Mouse (Mus musculus): Measurements from ENCODE around the gene Bcl2l11. TPM values are rescaled to one million over a fixed set of nuclear protein-coding genes. Genes with fewer than 3 reads are reported as not detected.

The Bcl2l11 gene
- polyA plus RNA-seq, 1 experiment from 2014 or later, result 19.7 TPM

GRCm38 (mm10) chr2:128152211-128152610 lies 26.4 kb downstream of the Bcl2l11 start:
- Histone ChIP-seq H3K36me3 (peaks cover 34% of the 10 kb centered on the region), H3K4me2 (no peak overlapping the region), H3K4me3 (no peak overlapping the region), H3K27me3 (no peaks in the 10 kb centered on the region), H3K9me3 (no peaks in the 10 kb centered on the region), H3K9ac (no peak overlapping the region), H3K4me1 (peaks cover 23% of the 10 kb centered on the region), H3K27ac (no peak overlapping the region)
- WGBS, result 76% methylated on average over 9 of the region's 9 CpGs
- ATAC-seq (ENCODE audit: insufficient number of reproducible peaks, low FRiP score, low TSS enrichment, low read depth), result no peak

DNA sequence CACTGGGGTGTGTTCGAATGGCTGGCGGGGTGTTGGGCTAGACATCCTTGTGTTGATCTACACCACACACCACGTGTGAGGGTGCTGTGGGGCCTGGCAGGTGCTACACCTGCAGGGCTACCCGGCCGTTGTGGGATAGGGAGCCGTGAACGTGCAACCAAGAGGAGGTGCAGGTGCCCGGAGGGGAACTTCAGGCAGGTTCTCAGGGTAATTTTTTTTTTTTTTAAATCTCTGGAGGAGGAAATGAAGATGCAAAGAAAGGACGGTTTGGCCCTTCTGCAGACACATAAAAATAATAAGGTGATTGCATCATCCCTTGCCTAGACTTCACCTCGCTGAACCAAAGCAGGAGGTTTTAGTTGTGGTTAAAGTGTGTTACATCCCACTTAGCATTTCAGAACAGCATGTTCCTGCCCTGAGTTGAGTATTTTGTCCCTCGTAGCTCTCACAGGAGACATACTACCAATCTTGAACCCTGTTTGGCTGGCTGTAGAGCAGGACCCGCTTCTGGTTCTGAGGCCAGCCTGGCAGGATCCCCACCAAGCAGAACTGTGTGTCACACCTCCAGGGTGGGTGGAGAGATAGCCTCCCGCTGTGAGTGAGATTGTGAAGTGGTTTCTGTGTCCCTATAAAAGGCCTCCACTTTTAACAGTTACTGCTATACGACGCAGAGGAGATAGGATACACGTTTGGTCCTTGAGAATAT lies 27.2 kb downstream of the Bcl2l11 start:
- ATAC-seq (ENCODE audit: insufficient number of reproducible peaks, low FRiP score, low TSS enrichment, low read depth), result no peak
- Histone ChIP-seq H3K9me3 (no peaks in the 10 kb centered on the region), H3K27ac (no peak overlapping the region), H3K4me2 (no peak overlapping the region), H3K27me3 (no peaks in the 10 kb centered on the region), H3K9ac (no peak overlapping the region), H3K4me1 (peaks cover 27% of the 10 kb centered on the region), H3K4me3 (no peak overlapping the region), H3K36me3 (peaks cover 26% of the 10 kb centered on the region)
- 69% methylated on average over 16 of the region's 16 CpGs for WGBS

GRCm38 (mm10) chr2:128153551-128153910 lies 27.7 kb downstream of the Bcl2l11 start:
- no peaks in the 10 kb centered on the region for H3K9me3 ChIP-seq
- H3K4me2 ChIP-seq, result no peak overlapping the region
- WGBS, result 67% methylated on average over 11 of the region's 11 CpGs
- H3K9ac ChIP-seq, result no peak overlapping the region
- no peak overlapping the region for H3K4me3 ChIP-seq
- no peaks in the 10 kb centered on the region for H3K27me3 ChIP-seq
- H3K36me3 ChIP-seq, result peaks cover 21% of the 10 kb centered on the region
- ATAC-seq (ENCODE audit: insufficient number of reproducible peaks, low FRiP score, low TSS enrichment, low read depth), result no peak
- H3K27ac ChIP-seq, result no peak overlapping the region
- peaks cover 30% of the 10 kb centered on the region for H3K4me1 ChIP-seq

GRCm38 (mm10) chr2:128155412-128156066 lies 29.7 kb downstream of the Bcl2l11 start:
- peaks cover 19% of the 10 kb centered on the region; the same call in 1 of the 2 replicates for H3K36me3 ChIP-seq
- H3K4me3 ChIP-seq, result no peak overlapping the region
- peaks cover 44% of the 10 kb centered on the region for H3K4me1 ChIP-seq
- H3K27me3 ChIP-seq, result no peaks in the 10 kb centered on the region
- 87% methylated on average over 13 of the region's 13 CpGs for WGBS
- H3K9ac ChIP-seq, result no peak overlapping the region
- H3K4me2 ChIP-seq, result no peak overlapping the region
- no peak for ATAC-seq (ENCODE audit: insufficient number of reproducible peaks, low FRiP score, low TSS enrichment, low read depth)
- no peaks in the 10 kb centered on the region for H3K9me3 ChIP-seq
- H3K27ac ChIP-seq, result no peak overlapping the region

DNA sequence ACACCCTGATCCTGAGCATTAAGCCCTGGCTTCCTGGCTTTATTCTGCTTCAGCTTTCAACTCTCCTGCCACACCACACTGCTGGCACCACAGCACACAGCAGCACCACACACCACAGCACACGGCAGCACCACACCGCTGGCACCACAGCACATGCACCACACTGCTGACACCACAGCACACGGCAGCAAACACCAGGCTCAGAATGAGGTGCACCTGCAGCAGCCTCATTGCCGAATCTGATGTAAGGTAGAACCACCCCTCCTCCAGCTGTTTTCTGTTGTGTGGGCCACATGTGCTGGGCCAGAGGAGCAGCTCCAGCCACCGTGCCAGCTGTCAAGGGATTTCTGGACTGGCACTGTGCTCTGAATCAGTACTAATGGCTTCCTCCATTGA lies 30.2 kb downstream of the Bcl2l11 start:
- Histone ChIP-seq H3K27ac (no peak overlapping the region), H3K9ac (no peak overlapping the region), H3K4me3 (no peak overlapping the region), H3K4me2 (no peak overlapping the region), H3K9me3 (no peaks in the 10 kb centered on the region), H3K36me3 (peaks cover 17% of the 10 kb centered on the region; the same call in 1 of the 2 replicates), H3K4me1 (peaks cover 44% of the 10 kb centered on the region), H3K27me3 (no peaks in the 10 kb centered on the region)
- ATAC-seq (ENCODE audit: insufficient number of reproducible peaks, low FRiP score, low TSS enrichment, low read depth), result no peak
- 61% methylated on average over 5 of the region's 5 CpGs for WGBS

GRCm38 (mm10) chr2:128156557-128157412 lies 30.9 kb downstream of the Bcl2l11 start:
- Histone ChIP-seq H3K27ac (no peak overlapping the region), H3K36me3 (peaks cover 14% of the 10 kb centered on the region; the same call in 1 of the 2 replicates), H3K27me3 (no peaks in the 10 kb centered on the region), H3K4me3 (no peak overlapping the region), H3K4me1 (peaks cover 44% of the 10 kb centered on the region), H3K9me3 (no peaks in the 10 kb centered on the region), H3K9ac (no peak overlapping the region), H3K4me2 (no peak overlapping the region)
- 76% methylated on average over 12 of the region's 12 CpGs for WGBS
- ATAC-seq (ENCODE audit: insufficient number of reproducible peaks, low FRiP score, low TSS enrichment, low read depth), result no peak

DNA sequence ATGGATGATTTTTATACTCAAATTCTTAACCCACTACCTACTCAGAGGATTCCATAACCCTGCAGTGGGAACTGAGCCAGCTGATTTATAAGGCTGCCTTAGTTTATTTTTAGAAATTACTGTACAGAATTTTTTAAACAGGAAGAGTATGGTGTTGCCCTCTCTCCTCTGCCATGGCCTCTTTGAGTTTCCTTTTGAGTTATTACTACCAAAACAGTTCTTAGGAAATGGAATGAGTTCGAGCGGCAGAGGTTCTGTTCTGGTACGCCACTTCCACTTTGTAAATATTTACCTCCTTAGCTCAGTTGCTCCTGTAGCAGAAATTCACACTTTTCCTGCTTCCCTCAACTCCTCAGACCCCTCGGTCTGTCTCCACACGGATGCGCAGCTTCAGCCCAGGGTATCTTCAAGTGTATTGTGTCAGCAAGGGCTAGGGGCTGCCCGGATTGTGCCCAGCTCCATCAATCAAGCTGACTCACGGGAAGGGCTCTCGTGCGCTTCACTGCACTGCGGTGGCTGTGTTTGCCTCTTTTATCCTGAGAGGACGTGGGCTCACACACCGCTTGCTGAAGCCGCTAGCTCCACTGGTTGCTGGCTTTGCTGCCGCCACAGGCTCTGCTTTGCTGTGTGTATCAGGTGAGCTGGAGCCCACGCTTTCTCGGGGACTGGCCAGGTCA lies 33.0 kb downstream of the Bcl2l11 start:
- Histone ChIP-seq H3K27ac (peak overlapping the region; percentile 27; the same call in 1 of the 2 replicates), H3K4me1 (peaks cover 33% of the 10 kb centered on the region), H3K9me3 (no peaks in the 10 kb centered on the region), H3K36me3 (peaks cover 16% of the 10 kb centered on the region; the same call in 1 of the 2 replicates), H3K9ac (no peak overlapping the region), H3K4me3 (no peak overlapping the region), H3K4me2 (no peak overlapping the region), H3K27me3 (no peaks in the 10 kb centered on the region)
- no peak for ATAC-seq (ENCODE audit: insufficient number of reproducible peaks, low FRiP score, low TSS enrichment, low read depth)
- WGBS, result 73% methylated on average over 17 of the region's 17 CpGs

DNA sequence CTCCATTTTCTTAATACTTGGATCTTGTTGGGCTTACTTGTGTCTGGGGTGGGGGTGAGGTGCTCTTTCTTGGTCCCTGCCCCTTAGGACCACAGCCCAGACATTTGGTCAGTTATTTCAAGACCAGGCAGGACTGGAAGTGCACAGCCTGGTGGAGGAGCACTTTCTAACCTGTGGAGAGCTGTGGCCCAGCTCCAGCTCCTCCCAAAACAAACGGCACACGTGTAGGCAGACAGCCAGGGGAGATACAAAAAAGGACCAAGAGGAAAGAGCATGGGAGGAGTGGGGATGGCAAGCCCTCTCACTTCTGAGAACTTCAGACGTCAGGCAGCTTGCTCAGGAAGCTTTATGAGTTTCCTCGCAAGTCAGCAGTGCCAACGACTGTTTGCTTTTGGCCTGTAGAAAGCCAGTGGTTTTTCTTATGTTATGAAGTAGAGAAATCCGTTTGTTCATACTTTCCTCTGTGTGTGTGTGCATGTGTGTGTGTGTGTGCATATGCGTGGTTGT lies 33.8 kb downstream of the Bcl2l11 start:
- WGBS, result 51% methylated on average over 7 of the region's 7 CpGs
- ATAC-seq (ENCODE audit: insufficient number of reproducible peaks, low FRiP score, low TSS enrichment, low read depth), result no peak
- Histone ChIP-seq H3K27me3 (no peaks in the 10 kb centered on the region), H3K4me2 (no peak overlapping the region), H3K4me3 (no peak overlapping the region), H3K9ac (no peak overlapping the region), H3K27ac (0 out of 2 replicates have a peak overlapping the region, but pooled peaks have one; percentile 27), H3K9me3 (no peaks in the 10 kb centered on the region), H3K36me3 (peaks cover 16% of the 10 kb centered on the region; the same call in 1 of the 2 replicates), H3K4me1 (peaks cover 33% of the 10 kb centered on the region)

- Histone ChIP-seq H3K4me3 (no peak overlapping the region), H3K36me3 (peaks cover 16% of the 10 kb centered on the region; the same call in 1 of the 2 replicates), H3K4me2 (no peak overlapping the region), H3K9ac (no peak overlapping the region), H3K4me1 (peaks cover 25% of the 10 kb centered on the region), H3K27me3 (no peaks in the 10 kb centered on the region), H3K27ac (no peak overlapping the region), H3K9me3 (no peaks in the 10 kb centered on the region)
- 74% methylated on average over 8 of the region's 8 CpGs for WGBS
- ATAC-seq (ENCODE audit: insufficient number of reproducible peaks, low FRiP score, low TSS enrichment, low read depth), result no peak
Observed at GRCm38 (mm10) chr2:128163177-128163576, 37.3 kb downstream of the Bcl2l11 start.

GRCm38 (mm10) chr2:128166623-128167423 lies 41.0 kb downstream of the Bcl2l11 start:
- no peak overlapping the region for H3K27ac ChIP-seq
- no peaks in the 10 kb centered on the region for H3K9me3 ChIP-seq
- no peaks in the 10 kb centered on the region for H3K27me3 ChIP-seq
- H3K4me1 ChIP-seq, result peaks cover 9% of the 10 kb centered on the region
- no peak for ATAC-seq (ENCODE audit: insufficient number of reproducible peaks, low FRiP score, low TSS enrichment, low read depth)
- H3K9ac ChIP-seq, result no peak overlapping the region
- WGBS, result 56% methylated on average over 13 of the region's 13 CpGs
- H3K4me3 ChIP-seq, result no peak overlapping the region
- H3K4me2 ChIP-seq, result no peak overlapping the region
- 0 out of 2 replicates have a peak, but pooled peaks cover 2% of the 10 kb centered on the region for H3K36me3 ChIP-seq

DNA sequence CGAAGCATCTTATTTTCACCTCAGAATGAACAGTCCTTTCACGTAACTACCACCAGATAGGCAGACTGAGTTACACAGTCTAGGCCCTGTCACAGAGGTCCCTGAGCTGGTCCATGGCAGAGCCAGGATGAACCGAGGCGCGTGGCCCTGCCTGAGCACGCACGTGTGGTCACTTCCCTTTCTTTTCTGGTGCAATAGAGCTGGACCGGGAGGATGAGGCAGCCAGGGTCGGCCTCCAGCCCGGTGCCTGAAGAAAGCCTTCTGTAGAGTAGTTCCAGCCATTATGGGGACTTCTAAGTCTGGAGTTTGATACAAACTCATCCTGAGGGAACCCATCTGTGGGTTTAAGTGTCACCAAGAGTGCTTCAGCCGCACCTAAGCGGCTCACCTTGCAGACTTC lies 42.1 kb downstream of the Bcl2l11 start:
- H3K27me3 ChIP-seq, result no peaks in the 10 kb centered on the region
- H3K4me1 ChIP-seq, result peaks cover 9% of the 10 kb centered on the region
- H3K9me3 ChIP-seq, result no peaks in the 10 kb centered on the region
- H3K36me3 ChIP-seq, result no peaks in the 10 kb centered on the region
- H3K9ac ChIP-seq, result no peak overlapping the region
- no peak overlapping the region for H3K4me3 ChIP-seq
- no peak for ATAC-seq (ENCODE audit: insufficient number of reproducible peaks, low FRiP score, low TSS enrichment, low read depth)
- H3K27ac ChIP-seq, result no peak overlapping the region
- WGBS, result 93% methylated on average over 12 of the region's 12 CpGs
- H3K4me2 ChIP-seq, result no peak overlapping the region

All from limb, embryonic 15.5 days (tissue).